Mouse (Mus musculus): ENCODE data around the gene Dusp9.

The Dusp9 gene

GRCm38 (mm10) chrX:73639255-73639675 lies at the start of gene Dusp9:
TSS of gene Dusp9 (plus strand) at chrX:73639419.
- DNase-seq = no peak

GRCm38 (mm10) chrX:73593212-73593611 lies 46.0 kb upstream of the Dusp9 start:
- no peak for DNase-seq

GRCm38 (mm10) chrX:73594451-73595121 lies 44.6 kb upstream of the Dusp9 start:
- DNase-seq = no peak

- DNase-seq = no peak
Observed at GRCm38 (mm10) chrX:73595297-73595938, 43.8 kb upstream of the Dusp9 start.

GRCm38 (mm10) chrX:73601456-73601855 lies 37.8 kb upstream of the Dusp9 start:
- DNase-seq = no peak

GRCm38 (mm10) chrX:73613665-73614064 lies 25.6 kb upstream of the Dusp9 start:
- no peak for DNase-seq

- no peak for DNase-seq
Observed at GRCm38 (mm10) chrX:73615876-73616275, 23.3 kb upstream of the Dusp9 start.

- no peak for DNase-seq
Observed at GRCm38 (mm10) chrX:73619401-73619800, 19.8 kb upstream of the Dusp9 start.

GRCm38 (mm10) chrX:73619890-73620289 lies 19.3 kb upstream of the Dusp9 start:
- no peak for DNase-seq

GRCm38 (mm10) chrX:73626981-73627380 lies 12.2 kb upstream of the Dusp9 start:
- DNase-seq = no peak

- no peak for DNase-seq
Observed at GRCm38 (mm10) chrX:73635425-73635824, 3.8 kb upstream of the Dusp9 start.

GRCm38 (mm10) chrX:73637415-73637814 lies 1.8 kb upstream of the Dusp9 start:
- no peak for DNase-seq

GRCm38 (mm10) chrX:73639901-73640469 lies 766 bp downstream of the Dusp9 start:
- DNase-seq = no peak

- DNase-seq = no peak
Observed at GRCm38 (mm10) chrX:73645121-73645520, 5.9 kb downstream of the Dusp9 start.

GRCm38 (mm10) chrX:73650869-73651268 lies 11.7 kb downstream of the Dusp9 start:
- DNase-seq = no peak

- DNase-seq = no peak
Observed at GRCm38 (mm10) chrX:73653392-73653791, 14.2 kb downstream of the Dusp9 start.

- DNase-seq = peak; percentile 76
Observed at GRCm38 (mm10) chrX:73654177-73654576, 15.0 kb downstream of the Dusp9 start.

- no peak for DNase-seq
Observed at GRCm38 (mm10) chrX:73655529-73655928, 16.3 kb downstream of the Dusp9 start.

- no peak for DNase-seq
Observed at GRCm38 (mm10) chrX:73658391-73658790, 19.2 kb downstream of the Dusp9 start.

- DNase-seq = peak; percentile 35
Observed at GRCm38 (mm10) chrX:73658936-73659574, 19.8 kb downstream of the Dusp9 start.

- DNase-seq = peak; percentile 60
Observed at GRCm38 (mm10) chrX:73659575-73660283, 20.5 kb downstream of the Dusp9 start, which contains the start of gene Pnck. TSS of gene Pnck (minus strand) at chrX:73660117.

GRCm38 (mm10) chrX:73660284-73660665 lies 21.1 kb downstream of the Dusp9 start:
- DNase-seq = peak; percentile 56

- DNase-seq = no peak
Observed at GRCm38 (mm10) chrX:73663143-73663542, 23.9 kb downstream of the Dusp9 start.

Data from cerebellum, adult 9-11 months (tissue).